Mouse (Mus musculus) urinary bladder, postnatal 4 days (tissue): ENCODE results near the gene Vwa8.

Experiments
- DNase-seq, 2 experiments: peaks; one replicate each; pipeline ENCODE4 v3.0.0; 2021 to 2022; ENCODE audit warnings: low spot score in 2 of 2

The Vwa8 gene

GRCm38 (mm10) chr14:79227955-79228354 lies 379.1 kb downstream of the Vwa8 start:
- peak in 1 of 2 experiments; percentile 5 for DNase-seq

- peak in 1 of 2 experiments; percentile 22 for DNase-seq
These were observed 382.8 kb downstream of the Vwa8 start for GRCm38 (mm10) chr14:79231677-79232076.

GRCm38 (mm10) chr14:79233697-79234096 lies 384.8 kb downstream of the Vwa8 start:
- DNase-seq, result no peak

GRCm38 (mm10) chr14:79234513-79234912 lies 385.7 kb downstream of the Vwa8 start:
- DNase-seq, result no peak

GRCm38 (mm10) chr14:79235157-79235556 lies 386.3 kb downstream of the Vwa8 start:
- no peak for DNase-seq

- no peak for DNase-seq
These were observed 387.4 kb downstream of the Vwa8 start for GRCm38 (mm10) chr14:79236261-79236660.

GRCm38 (mm10) chr14:79239402-79239801 lies 390.6 kb downstream of the Vwa8 start:
- no peak for DNase-seq

- no peak for DNase-seq
These were observed 392.3 kb downstream of the Vwa8 start for GRCm38 (mm10) chr14:79241057-79241570.

- DNase-seq, result no peak
These were observed 393.0 kb downstream of the Vwa8 start for GRCm38 (mm10) chr14:79241656-79242385.

GRCm38 (mm10) chr14:79242386-79242720 lies 393.5 kb downstream of the Vwa8 start:
- DNase-seq, result no peak

- DNase-seq, result no peak
These were observed 394.4 kb downstream of the Vwa8 start for GRCm38 (mm10) chr14:79243038-79243883.

GRCm38 (mm10) chr14:79244571-79244970 lies 395.7 kb downstream of the Vwa8 start:
- no peak for DNase-seq

GRCm38 (mm10) chr14:79251727-79252285 lies 403.0 kb downstream of the Vwa8 start:
- DNase-seq, result no peak
